Mouse (Mus musculus): ENCODE measurements around the gene 4930455H04Rik.

4930455H04Rik gene

GRCm38 (mm10) chr3:116967967-116968366 lies at the start of gene 4930455H04Rik:
Gene 4930455H04Rik (plus strand): TSS chr3:116968267.
- no peak for DNase-seq (ENCODE audit: low spot score)

GRCm38 (mm10) chr3:116921535-116921934 lies 46.5 kb upstream of the 4930455H04Rik start:
- no peak for DNase-seq (ENCODE audit: low spot score)

GRCm38 (mm10) chr3:116923042-116923441 lies 45.0 kb upstream of the 4930455H04Rik start:
- DNase-seq (ENCODE audit: low spot score): no peak

- DNase-seq (ENCODE audit: low spot score): peak; percentile 70
Observed at GRCm38 (mm10) chr3:116928994-116929393, 39.1 kb upstream of the 4930455H04Rik start.

- no peak for DNase-seq (ENCODE audit: low spot score)
Observed at GRCm38 (mm10) chr3:116933158-116933557, 34.9 kb upstream of the 4930455H04Rik start.

- DNase-seq (ENCODE audit: low spot score): peak; percentile 37
Observed at GRCm38 (mm10) chr3:116936934-116937691, 31.0 kb upstream of the 4930455H04Rik start.

GRCm38 (mm10) chr3:116940804-116941558 lies 27.1 kb upstream of the 4930455H04Rik start:
- no peak for DNase-seq (ENCODE audit: low spot score)

GRCm38 (mm10) chr3:116941559-116942117 lies 26.4 kb upstream of the 4930455H04Rik start:
- no peak for DNase-seq (ENCODE audit: low spot score)

- no peak for DNase-seq (ENCODE audit: low spot score)
Observed at GRCm38 (mm10) chr3:116942751-116943150, 25.3 kb upstream of the 4930455H04Rik start.

GRCm38 (mm10) chr3:116943422-116943821 lies 24.6 kb upstream of the 4930455H04Rik start:
- DNase-seq (ENCODE audit: low spot score): no peak

- DNase-seq (ENCODE audit: low spot score): no peak
Observed at GRCm38 (mm10) chr3:116946476-116946875, 21.6 kb upstream of the 4930455H04Rik start.

- DNase-seq (ENCODE audit: low spot score): no peak
Observed at GRCm38 (mm10) chr3:116950665-116951115, 17.4 kb upstream of the 4930455H04Rik start.

GRCm38 (mm10) chr3:116951489-116951888 lies 16.6 kb upstream of the 4930455H04Rik start:
- DNase-seq (ENCODE audit: low spot score): no peak

GRCm38 (mm10) chr3:116952242-116952899 lies 15.7 kb upstream of the 4930455H04Rik start:
- no peak for DNase-seq (ENCODE audit: low spot score)

- DNase-seq (ENCODE audit: low spot score): no peak
Observed at GRCm38 (mm10) chr3:116953366-116953765, 14.7 kb upstream of the 4930455H04Rik start.

GRCm38 (mm10) chr3:116955061-116955460 lies 13.0 kb upstream of the 4930455H04Rik start:
- no peak for DNase-seq (ENCODE audit: low spot score)

- DNase-seq (ENCODE audit: low spot score): no peak
Observed at GRCm38 (mm10) chr3:116960414-116960813, 7.7 kb upstream of the 4930455H04Rik start.

GRCm38 (mm10) chr3:116961354-116962142 lies 6.5 kb upstream of the 4930455H04Rik start:
- no peak for DNase-seq (ENCODE audit: low spot score)

GRCm38 (mm10) chr3:116963213-116963612 lies 4.9 kb upstream of the 4930455H04Rik start:
- no peak for DNase-seq (ENCODE audit: low spot score)

GRCm38 (mm10) chr3:116964426-116964825 lies 3.6 kb upstream of the 4930455H04Rik start:
- no peak for DNase-seq (ENCODE audit: low spot score)

GRCm38 (mm10) chr3:116966225-116966624 lies 1.8 kb upstream of the 4930455H04Rik start:
- DNase-seq (ENCODE audit: low spot score): peak; percentile 66
